Mouse (Mus musculus) hindbrain, embryonic 15.5 days (tissue): ENCODE results near the gene Nr6a1. TPM values are rescaled to one million over a fixed set of nuclear protein-coding genes. Genes with fewer than 3 reads are reported as not detected.

Experiments
- ATAC-seq: fragments of 200-750 bp; cut with Nextera tagmentation; 2 replicates; pipeline ENCODE4 v1.8.0; 2017; ENCODE audit warnings: low read depth, moderate number of reproducible peaks, moderate TSS enrichment; ENCODE audit not compliant: low FRiP score
- H3K27ac ChIP-seq: fragments of 300-500 bp; sonication (generic); replicated peaks from 2 replicates; pipeline ENCODE4 v1.5.1; 2015; ENCODE audit warnings: mild to moderate bottlenecking, inconsistent platforms
- H3K27me3 ChIP-seq: fragments of 300-500 bp; sonication (generic); 2 replicates; pipeline ENCODE4 v1.6.1; 2015; ENCODE audit warnings: control low read depth, inconsistent platforms
- H3K36me3 ChIP-seq: fragments of 300-500 bp; sonication (generic); 2 replicates; pipeline ENCODE4 v1.6.1; 2015; ENCODE audit warnings: control low read depth, inconsistent platforms
- H3K4me1 ChIP-seq: fragments of 300-500 bp; sonication (generic); replicated peaks from 2 replicates; pipeline ENCODE4 v1.6.1; 2015; ENCODE audit warnings: control low read depth, inconsistent platforms
- H3K4me2 ChIP-seq: fragments of 300-500 bp; sonication (generic); 2 replicates; pipeline ENCODE4 v1.6.1; 2015; ENCODE audit warnings: moderate library complexity, mild to moderate bottlenecking, inconsistent platforms
- H3K4me3 ChIP-seq: fragments of 300-500 bp; sonication (generic); 2 replicates; pipeline ENCODE4 v1.5.1; 2015; ENCODE audit warnings: mild to moderate bottlenecking, inconsistent platforms
- H3K9ac ChIP-seq: fragments of 300-500 bp; sonication (generic); 2 replicates; pipeline ENCODE4 v1.6.1; 2015; ENCODE audit warnings: inconsistent platforms
- H3K9me3 ChIP-seq: fragments of 300-500 bp; sonication (generic); 2 replicates; pipeline ENCODE4 v1.6.1; 2016; ENCODE audit warnings: control low read depth, inconsistent platforms
- WGBS: fragments of 180-500 bp; shearing (Covaris S2); methylation state at CpG from one replicate; pipeline ENCODE4 v1.1.7; 2015; 5-methylcytosine and 5-hydroxymethylcytosine counted together
- polyA plus RNA-seq: library from polyadenylated mRNA; unstranded; fragments of >200 nt; fragmentation: Nextera tagmentation; extraction: Ambion mirVana; gene quantifications from 2 replicates; pipeline ENCODE4 v1.2.1, GENCODE M21; 2015

The Nr6a1 gene
- polyA plus RNA-seq, 1 experiment from 2014 or later, result 2.1 TPM

GRCm38 (mm10) chr2:38705036-38705435 is 222.5 kb downstream of the Nr6a1 start:
- no peak overlapping the region for H3K4me3 ChIP-seq
- no peak overlapping the region for H3K4me2 ChIP-seq
- H3K27me3 ChIP-seq, result peaks cover 50% of the 10 kb centered on the region
- WGBS, result 66% methylated on average over 4 of the region's 4 CpGs
- no peaks in the 10 kb centered on the region for H3K9me3 ChIP-seq
- H3K27ac ChIP-seq, result no peak overlapping the region
- H3K9ac ChIP-seq, result no peak overlapping the region
- no peak for ATAC-seq
- peaks cover under 1% of the 10 kb centered on the region; the same call in 1 of the 2 replicates for H3K4me1 ChIP-seq
- no peaks in the 10 kb centered on the region for H3K36me3 ChIP-seq

GRCm38 (mm10) chr2:38704336-38704735 is 223.2 kb downstream of the Nr6a1 start:
- Histone ChIP-seq H3K36me3 (no peaks in the 10 kb centered on the region), H3K27me3 (peaks cover 49% of the 10 kb centered on the region), H3K9ac (no peak overlapping the region), H3K4me2 (no peak overlapping the region), H3K4me3 (no peak overlapping the region), H3K4me1 (no peaks in the 10 kb centered on the region), H3K9me3 (no peaks in the 10 kb centered on the region), H3K27ac (no peak overlapping the region)
- WGBS, result 89% methylated on average over 9 of the region's 9 CpGs
- no peak for ATAC-seq

GRCm38 (mm10) chr2:38700177-38700576 is 227.3 kb downstream of the Nr6a1 start:
- no peaks in the 10 kb centered on the region for H3K9me3 ChIP-seq
- H3K4me2 ChIP-seq, result no peak overlapping the region
- no peak overlapping the region for H3K9ac ChIP-seq
- 65% methylated on average over 5 of the region's 5 CpGs for WGBS
- no peaks in the 10 kb centered on the region for H3K36me3 ChIP-seq
- H3K27me3 ChIP-seq, result peaks cover 21% of the 10 kb centered on the region; the same call in 1 of the 2 replicates
- H3K4me3 ChIP-seq, result no peak overlapping the region
- peaks cover 9% of the 10 kb centered on the region for H3K4me1 ChIP-seq
- H3K27ac ChIP-seq, result no peak overlapping the region
- ATAC-seq, result no peak

GRCm38 (mm10) chr2:38698623-38699022 is 228.9 kb downstream of the Nr6a1 start:
- Histone ChIP-seq H3K9ac (no peak overlapping the region), H3K36me3 (no peaks in the 10 kb centered on the region), H3K27me3 (peaks cover 21% of the 10 kb centered on the region; the same call in 1 of the 2 replicates), H3K27ac (no peak overlapping the region), H3K4me1 (peaks cover 9% of the 10 kb centered on the region), H3K9me3 (no peaks in the 10 kb centered on the region), H3K4me2 (no peak overlapping the region), H3K4me3 (no peak overlapping the region)
- ATAC-seq, result no peak
- 91% methylated on average over 5 of the region's 5 CpGs for whole genome bisulfite sequencing

GRCm38 (mm10) chr2:38697128-38698120 is 230.1 kb downstream of the Nr6a1 start:
- ATAC-seq, result peak; percentile 15; the same call in 1 of the 2 replicates
- no peak overlapping the region for H3K27ac ChIP-seq
- WGBS, result 20% methylated on average over 27 of the region's 27 CpGs

GRCm38 (mm10) chr2:38695770-38696169 is 231.7 kb downstream of the Nr6a1 start:
- Histone ChIP-seq H3K27ac (no peak overlapping the region), H3K9ac (no peak overlapping the region), H3K4me3 (no peak overlapping the region), H3K27me3 (peaks cover 17% of the 10 kb centered on the region; the same call in 1 of the 2 replicates), H3K4me2 (no peak overlapping the region), H3K36me3 (no peaks in the 10 kb centered on the region), H3K9me3 (no peaks in the 10 kb centered on the region), H3K4me1 (peaks cover 9% of the 10 kb centered on the region)
- whole genome bisulfite sequencing, result 40% methylated on average over 9 of the region's 9 CpGs
- ATAC-seq, result no peak

More at GRCm38 (mm10) chr2:38697128-38698120, 230.1 kb downstream of the Nr6a1 start:
- no peak overlapping the region for H3K4me3 ChIP-seq
- H3K9ac ChIP-seq, result no peak overlapping the region
- H3K4me1 ChIP-seq, result peaks cover 9% of the 10 kb centered on the region
- peaks cover 21% of the 10 kb centered on the region; the same call in 1 of the 2 replicates for H3K27me3 ChIP-seq
- H3K36me3 ChIP-seq, result no peaks in the 10 kb centered on the region
- H3K4me2 ChIP-seq, result peak overlapping the region; percentile 30
- H3K9me3 ChIP-seq, result no peaks in the 10 kb centered on the region

GRCm38 (mm10) chr2:38691542-38691941 is 235.9 kb downstream of the Nr6a1 start:
- H3K9ac ChIP-seq, result no peak overlapping the region
- H3K27ac ChIP-seq, result no peak overlapping the region
- 38% methylated on average over 8 of the region's 8 CpGs for WGBS
- H3K4me2 ChIP-seq, result no peak overlapping the region
- no peaks in the 10 kb centered on the region for H3K36me3 ChIP-seq
- no peak for ATAC-seq
- H3K27me3 ChIP-seq, result no peaks in the 10 kb centered on the region
- H3K4me1 ChIP-seq, result peaks cover 16% of the 10 kb centered on the region
- no peak overlapping the region for H3K4me3 ChIP-seq
- no peaks in the 10 kb centered on the region for H3K9me3 ChIP-seq

- ATAC-seq, result no peak
- H3K9ac ChIP-seq, result no peak overlapping the region
- H3K27me3 ChIP-seq, result no peaks in the 10 kb centered on the region
- H3K36me3 ChIP-seq, result no peaks in the 10 kb centered on the region
- H3K4me2 ChIP-seq, result no peak overlapping the region
- no peak overlapping the region for H3K4me3 ChIP-seq
- 48% methylated on average over 1 of the region's 1 CpGs for WGBS
- no peaks in the 10 kb centered on the region for H3K9me3 ChIP-seq
- H3K27ac ChIP-seq, result no peak overlapping the region
- H3K4me1 ChIP-seq, result peaks cover 16% of the 10 kb centered on the region
These were observed 237.6 kb downstream of the Nr6a1 start for GRCm38 (mm10) chr2:38689881-38690280.

- ATAC-seq, result peak; percentile 76
- H3K9me3 ChIP-seq, result no peaks in the 10 kb centered on the region
- H3K4me3 ChIP-seq, result peak overlapping the region; percentile 33
- H3K4me1 ChIP-seq, result peaks cover 16% of the 10 kb centered on the region
- H3K36me3 ChIP-seq, result no peaks in the 10 kb centered on the region
- H3K27me3 ChIP-seq, result no peaks in the 10 kb centered on the region
- peak overlapping the region; percentile 59 for H3K4me2 ChIP-seq
- WGBS, result 1% methylated on average over 29 of the region's 29 CpGs
- H3K9ac ChIP-seq, result peak overlapping the region; percentile 43
- 0 out of 2 replicates have a peak overlapping the region, but pooled peaks have one; percentile 5 for H3K27ac ChIP-seq
These were observed 238.5 kb downstream of the Nr6a1 start for GRCm38 (mm10) chr2:38688791-38689520.

GRCm38 (mm10) chr2:38685746-38686145 is 241.7 kb downstream of the Nr6a1 start:
- Histone ChIP-seq H3K4me1 (peaks cover 16% of the 10 kb centered on the region), H3K27me3 (no peaks in the 10 kb centered on the region), H3K9me3 (no peaks in the 10 kb centered on the region), H3K4me2 (no peak overlapping the region), H3K9ac (no peak overlapping the region), H3K4me3 (no peak overlapping the region), H3K36me3 (no peaks in the 10 kb centered on the region), H3K27ac (no peak overlapping the region)
- ATAC-seq, result no peak
- 78% methylated on average over 3 of the region's 3 CpGs for WGBS

- no peak for ATAC-seq
- 86% methylated on average over 5 of the region's 5 CpGs for WGBS
These were observed 244.4 kb downstream of the Nr6a1 start for GRCm38 (mm10) chr2:38683083-38683482.

GRCm38 (mm10) chr2:38682209-38682608 is 245.3 kb downstream of the Nr6a1 start:
- Histone ChIP-seq H3K4me3 (no peak overlapping the region), H3K4me2 (no peak overlapping the region), H3K9ac (no peak overlapping the region), H3K27me3 (no peaks in the 10 kb centered on the region), H3K9me3 (no peaks in the 10 kb centered on the region), H3K36me3 (no peaks in the 10 kb centered on the region), H3K27ac (no peak overlapping the region), H3K4me1 (no peaks in the 10 kb centered on the region)
- WGBS, result 96% methylated on average over 5 of the region's 5 CpGs
- ATAC-seq, result no peak

More at GRCm38 (mm10) chr2:38683083-38683482, 244.4 kb downstream of the Nr6a1 start:
- Histone ChIP-seq H3K27me3 (no peaks in the 10 kb centered on the region), H3K36me3 (no peaks in the 10 kb centered on the region), H3K4me1 (peaks cover 2% of the 10 kb centered on the region), H3K9me3 (no peaks in the 10 kb centered on the region), H3K27ac (no peak overlapping the region), H3K4me2 (no peak overlapping the region), H3K9ac (no peak overlapping the region), H3K4me3 (no peak overlapping the region)
